Mouse (Mus musculus) lung, adult 2 months (tissue): ENCODE results near the gene 2010106E10Rik. TPM values are rescaled to one million over a fixed set of nuclear protein-coding genes. Genes with fewer than 3 reads are reported as not detected.

ENCODE experiments used
- DNase-seq: peaks from one replicate; pipeline ENCODE4 v3.0.0; 2022
- H3K4me1 ChIP-seq: fragments of 200-500 bp; 2 replicates; pipeline ENCODE4 v1.6.1; 2011; ENCODE audit warnings: low read length; ENCODE audit not compliant: control insufficient read depth, insufficient read depth
- H3K4me3 ChIP-seq: fragments of 200-500 bp; replicated peaks from 2 replicates; pipeline ENCODE3; 2011; ENCODE audit warnings: low read depth, mild to moderate bottlenecking, control low read depth, low read length; ENCODE audit errors: extremely low read depth
- CTCF ChIP-seq: fragments of 200-500 bp; IDR thresholded peaks from 2 replicates; pipeline ENCODE4 v1.5.1; 2011; ENCODE audit warnings: mild to moderate bottlenecking, low read length, control low read depth; ENCODE audit not compliant: insufficient read depth
- POLR2A ChIP-seq: fragments of 200-500 bp; IDR thresholded peaks from 2 replicates; pipeline ENCODE4 v1.6.1; 2011; ENCODE audit warnings: low read depth, mild to moderate bottlenecking, control low read depth, low read length, borderline replicate concordance; ENCODE audit errors: extremely low read depth
- WGBS: fragments of 180-500 bp; shearing (Covaris S2); methylation state at CpG from one replicate; pipeline ENCODE4 v1.1.7; 2018; 5-methylcytosine and 5-hydroxymethylcytosine counted together
- polyA plus RNA-seq: library from polyadenylated mRNA; depleted of rRNA; stranded (reverse); fragments of >200 nt; gene quantifications from 2 replicates; pipeline ENCODE4 v1.2.3, GENCODE M21; 2012; rRNA removed

2010106E10Rik gene
- not detected in 2 replicates for polyA plus RNA-seq

DNA sequence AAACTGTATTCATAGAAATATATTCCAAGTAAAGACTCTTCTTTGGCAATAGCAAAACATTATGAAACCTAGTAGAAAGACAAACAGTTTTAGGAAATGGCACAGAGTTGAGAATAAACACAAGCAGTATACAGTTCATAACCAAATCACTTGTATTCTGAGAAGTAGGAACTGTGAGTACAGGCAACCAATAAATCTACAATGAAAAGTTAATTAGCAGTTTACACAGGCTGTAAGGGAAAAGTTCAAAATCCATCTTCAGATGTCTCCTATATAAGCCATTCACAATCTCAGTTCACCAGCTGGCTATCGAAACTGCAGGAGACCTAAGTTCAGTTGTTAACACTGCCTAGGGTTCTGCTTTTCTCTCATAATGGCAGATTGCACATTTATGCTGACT, at the start of gene 2010106E10Rik:
Gene 2010106E10Rik (plus strand): TSS at position 301 of the 400 bp plus-strand sequence.
- WGBS: 67% methylated on average over 1 of the region's 1 CpGs
- no peak within 1 kb of the TSS for H3K4me3 ChIP-seq
- no peaks in the 10 kb centered on the region for H3K4me1 ChIP-seq
- no peak for DNase-seq
- TF ChIP-seq POLR2A (no peak), CTCF (no peak)

DNA sequence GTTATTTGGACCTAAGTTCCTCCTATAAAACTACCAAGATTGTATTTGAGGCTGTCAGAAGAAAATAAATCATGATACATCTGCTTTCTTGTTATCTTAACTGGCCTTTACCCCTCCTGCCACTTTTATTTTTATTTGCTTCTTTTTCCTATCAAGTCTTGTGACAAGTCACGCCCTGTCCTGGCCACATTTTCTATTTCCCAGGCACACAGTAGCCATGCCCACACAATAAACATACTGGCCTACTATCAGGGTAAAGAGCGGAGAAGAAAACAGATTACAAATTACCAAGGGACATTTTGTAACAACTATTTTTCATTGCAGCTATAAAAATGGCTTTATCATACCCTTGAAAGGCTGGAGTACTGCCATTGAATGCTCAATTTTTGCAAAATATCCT, 10.6 kb downstream of the 2010106E10Rik start:
- no peaks in the 10 kb centered on the region for H3K4me1 ChIP-seq
- WGBS: 52% methylated on average over 2 of the region's 2 CpGs
- no peak for TF ChIP-seq CTCF
- TF ChIP-seq POLR2A: no peak
- DNase-seq: no peak
- no peak overlapping the region for H3K4me3 ChIP-seq

DNA sequence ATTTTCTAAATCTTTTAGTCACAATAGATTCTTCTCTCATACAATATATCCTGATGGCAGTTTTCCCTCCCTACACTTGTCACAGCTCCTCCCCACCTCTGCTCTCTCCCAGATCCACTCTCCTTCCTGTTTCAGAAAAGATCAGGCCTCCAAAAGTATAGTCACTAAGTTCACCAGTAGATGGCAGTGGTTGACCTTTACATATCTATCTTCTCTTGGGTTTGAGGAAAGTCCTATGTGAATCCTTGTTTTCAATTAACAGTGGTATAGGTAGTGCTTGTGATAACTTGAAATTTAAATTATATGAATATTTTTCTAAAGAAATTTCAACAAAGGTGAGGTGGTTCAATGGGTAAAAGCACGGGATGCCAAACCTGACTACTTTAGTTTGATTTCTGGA, 29.7 kb downstream of the 2010106E10Rik start:
- Histone ChIP-seq H3K4me1 (no peaks in the 10 kb centered on the region), H3K4me3 (no peak overlapping the region)
- TF ChIP-seq POLR2A (no peak), CTCF (peak; percentile 28; the same call in 1 of the 2 replicates)
- WGBS: 58% methylated on average over 1 of the region's 1 CpGs
- no peak for DNase-seq

GRCm38 (mm10) chrX:112543115-112543514, 48.0 kb downstream of the 2010106E10Rik start:
- no peak overlapping the region for H3K4me3 ChIP-seq
- no peaks in the 10 kb centered on the region for H3K4me1 ChIP-seq
- no peak for DNase-seq
- 38% methylated on average over 1 of the region's 1 CpGs for WGBS
- TF ChIP-seq POLR2A (no peak), CTCF (no peak)

- WGBS: 87% methylated on average over 2 of the region's 2 CpGs
- Histone ChIP-seq H3K4me3 (no peak overlapping the region), H3K4me1 (no peaks in the 10 kb centered on the region)
- TF ChIP-seq POLR2A (no peak), CTCF (no peak)
- DNase-seq: no peak
These were observed 72.6 kb downstream of the 2010106E10Rik start for GRCm38 (mm10) chrX:112567716-112568115.

DNA sequence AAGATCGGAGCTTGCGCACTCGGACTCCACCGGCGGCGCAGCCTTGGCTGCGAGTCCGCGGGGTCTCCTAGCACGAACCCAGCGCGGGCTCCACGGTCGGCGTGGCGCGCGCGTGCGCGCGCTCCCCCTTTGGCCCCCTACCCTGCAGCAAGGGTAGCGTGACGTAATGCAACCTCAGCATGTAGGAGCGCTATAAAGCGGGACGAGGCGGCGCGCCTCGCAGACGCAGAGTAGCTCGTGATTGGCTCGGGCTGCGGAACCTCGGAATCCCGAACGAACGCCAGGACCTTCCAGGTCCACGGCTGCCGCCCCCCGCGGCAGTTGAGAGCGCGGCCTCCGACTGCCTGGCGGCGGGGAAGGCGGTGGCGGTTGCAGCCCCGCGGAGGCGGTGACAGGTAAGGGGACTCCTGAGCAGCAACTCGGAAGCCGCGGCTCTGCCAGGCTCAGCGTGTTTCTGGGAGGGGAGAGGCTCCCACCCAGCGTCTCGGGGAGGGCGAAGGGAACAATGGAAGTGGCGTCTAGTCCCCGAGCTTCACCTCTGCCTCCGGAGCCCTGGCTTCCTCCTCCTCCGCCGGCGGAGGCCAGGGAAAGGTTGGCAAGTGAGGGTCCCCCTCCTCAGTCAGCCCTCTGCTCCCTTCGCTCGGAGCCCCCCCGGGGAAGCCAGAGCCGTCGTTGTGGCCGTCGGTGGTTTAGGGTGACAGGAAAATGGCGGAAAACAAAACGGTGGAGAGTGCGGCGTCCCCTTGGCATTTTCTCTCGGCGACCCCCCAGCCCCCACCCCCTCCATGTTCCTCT, 105.6 kb downstream of the 2010106E10Rik start, which contains the start of gene Zfp711:
Gene Zfp711 (plus strand): TSS at position 16 of the 795 bp plus-strand sequence.
- H3K4me1 ChIP-seq: no peaks in the 10 kb centered on the region
- DNase-seq: peak; percentile 34
- 22% methylated on average over 78 of the region's 79 CpGs for WGBS
- peak; percentile 42; the same call in 1 of the 2 replicates for TF ChIP-seq POLR2A
- TF ChIP-seq CTCF: no peak
- peak within 1 kb of the TSS; percentile 72 for H3K4me3 ChIP-seq

DNA sequence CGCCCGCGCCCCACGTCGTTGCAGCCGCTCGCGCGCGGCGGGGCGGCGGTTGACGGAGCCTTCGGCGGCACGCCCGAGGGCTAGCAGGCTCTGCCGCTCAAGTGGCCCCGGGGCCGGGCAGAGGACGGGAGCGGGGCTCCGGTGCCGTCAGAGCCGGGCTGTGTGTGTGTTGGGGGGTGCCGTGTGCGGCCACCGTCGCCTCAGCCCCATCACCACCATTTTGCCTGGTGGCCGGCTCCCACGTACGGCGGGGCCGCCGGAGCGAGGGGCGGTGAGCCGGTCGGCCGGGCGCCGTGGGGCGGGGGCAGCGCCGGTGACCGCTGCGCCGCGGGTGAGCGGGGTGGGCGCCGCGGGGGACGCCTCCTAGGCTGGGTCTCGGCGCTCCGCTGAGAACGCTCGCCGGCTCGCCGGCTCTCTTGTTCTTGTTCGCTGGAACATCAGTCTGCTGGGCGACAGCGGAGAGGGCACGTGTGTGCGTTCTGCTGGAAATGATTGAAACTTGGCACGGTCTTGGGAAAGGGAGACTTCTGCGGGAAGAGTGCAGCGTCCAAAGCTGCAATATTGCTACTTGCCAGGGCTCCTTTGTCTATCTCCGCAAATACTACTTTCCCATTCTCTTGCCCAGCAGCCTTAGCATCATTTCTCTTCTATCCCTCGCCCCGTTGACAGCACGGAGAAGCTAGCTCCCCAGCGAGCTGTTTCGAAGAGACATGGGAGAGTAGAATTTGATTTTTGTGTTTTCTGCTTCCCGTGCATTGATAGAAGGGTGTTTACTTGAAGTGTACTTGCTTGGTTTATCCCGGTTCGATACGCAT, 106.4 kb downstream of the 2010106E10Rik start:
- DNase-seq: peak; percentile 14
- TF ChIP-seq POLR2A (no peak), CTCF (no peak)
- 34% methylated on average over 79 of the region's 81 CpGs for WGBS
- no peaks in the 10 kb centered on the region for H3K4me1 ChIP-seq
- H3K4me3 ChIP-seq: peak overlapping the region; percentile 72

Other genes starting within 250 kb of the 2010106E10Rik start
- 1.7 and 3.8 TPM in 2 replicates for gene Apool, start 183.9 kb upstream of the 2010106E10Rik start, polyA plus RNA-seq
- gene Satl1, start 88.5 kb upstream of the 2010106E10Rik start, polyA plus RNA-seq: not detected in 2 replicates
- gene Zfp711, start 105.3 kb downstream of the 2010106E10Rik start, polyA plus RNA-seq: 0.16 and 0.34 TPM in 2 replicates
- gene Pof1b, start 203.4 kb downstream of the 2010106E10Rik start, polyA plus RNA-seq: 1.8 and 4.6 TPM in 2 replicates